Mouse (Mus musculus) lung, postnatal 10 days (tissue): ENCODE results near the gene Castor1.
"Not testable (repeated sequence)": the region's sequence is repeated elsewhere in the genome, so short reads cannot be mapped to it uniquely, and the experiment has no call there.

Experiments
- DNase-seq: peaks from one replicate; pipeline ENCODE4 v3.0.0; 2021

Castor1 gene

GRCm38 (mm10) chr11:4217914-4218629, at the start of gene Castor1:
Gene Castor1, plus strand, starts transcription at chr11:4218225.
- peak; percentile 97 for DNase-seq

GRCm38 (mm10) chr11:4174586-4174985, 43.4 kb upstream of the Castor1 start:
- no peak for DNase-seq

- no peak for DNase-seq
Measured at GRCm38 (mm10) chr11:4177716-4178115, 40.3 kb upstream of the Castor1 start.

GRCm38 (mm10) chr11:4182061-4182460, 36.0 kb upstream of the Castor1 start:
- DNase-seq, result no peak

- DNase-seq, result no peak
Measured at GRCm38 (mm10) chr11:4183511-4183910, 34.5 kb upstream of the Castor1 start.

- DNase-seq, result no peak
Measured at GRCm38 (mm10) chr11:4184251-4184952, 33.6 kb upstream of the Castor1 start.

GRCm38 (mm10) chr11:4185480-4185879, 32.5 kb upstream of the Castor1 start:
- not testable (repeated sequence) for DNase-seq

- peak; percentile 99 for DNase-seq
Measured at GRCm38 (mm10) chr11:4186486-4187317, 31.3 kb upstream of the Castor1 start, which contains the start of gene Tbc1d10a. Gene Tbc1d10a, plus strand, starts transcription at chr11:4186789.

- no peak for DNase-seq
Measured at GRCm38 (mm10) chr11:4187318-4187700, 30.7 kb upstream of the Castor1 start.

GRCm38 (mm10) chr11:4189182-4189581, 28.8 kb upstream of the Castor1 start:
- DNase-seq, result no peak

GRCm38 (mm10) chr11:4190677-4191076, 27.3 kb upstream of the Castor1 start:
- DNase-seq, result no peak

GRCm38 (mm10) chr11:4192757-4193156, 25.3 kb upstream of the Castor1 start:
- no peak for DNase-seq

GRCm38 (mm10) chr11:4193420-4193819, 24.6 kb upstream of the Castor1 start:
- no peak for DNase-seq

- DNase-seq, result no peak
Measured at GRCm38 (mm10) chr11:4195597-4196031, 22.4 kb upstream of the Castor1 start.

- DNase-seq, result peak; percentile 49
Measured at GRCm38 (mm10) chr11:4196636-4197035, 21.4 kb upstream of the Castor1 start.

- DNase-seq, result no peak
Measured at GRCm38 (mm10) chr11:4197691-4198090, 20.3 kb upstream of the Castor1 start.

GRCm38 (mm10) chr11:4201981-4202700, 15.9 kb upstream of the Castor1 start:
- peak; percentile 54 for DNase-seq

GRCm38 (mm10) chr11:4202995-4203704, 14.9 kb upstream of the Castor1 start:
- no peak for DNase-seq

- DNase-seq, result peak; percentile 86
Measured at GRCm38 (mm10) chr11:4203705-4204074, 14.3 kb upstream of the Castor1 start.

- peak; percentile 65 for DNase-seq
Measured at GRCm38 (mm10) chr11:4205097-4205655, 12.8 kb upstream of the Castor1 start.

- DNase-seq, result no peak
Measured at GRCm38 (mm10) chr11:4205951-4206350, 12.1 kb upstream of the Castor1 start.

GRCm38 (mm10) chr11:4206563-4206962, 11.5 kb upstream of the Castor1 start:
- DNase-seq, result no peak
